Mouse (Mus musculus): ENCODE data around the gene Tnfrsf13b. TPM values are rescaled to one million over a fixed set of nuclear protein-coding genes. Genes with fewer than 3 reads are reported as not detected.

The Tnfrsf13b gene
- total and polyA plus RNA-seq, 2 experiments from 2014 or later, result 1.4 to 4.2 TPM

DNA sequence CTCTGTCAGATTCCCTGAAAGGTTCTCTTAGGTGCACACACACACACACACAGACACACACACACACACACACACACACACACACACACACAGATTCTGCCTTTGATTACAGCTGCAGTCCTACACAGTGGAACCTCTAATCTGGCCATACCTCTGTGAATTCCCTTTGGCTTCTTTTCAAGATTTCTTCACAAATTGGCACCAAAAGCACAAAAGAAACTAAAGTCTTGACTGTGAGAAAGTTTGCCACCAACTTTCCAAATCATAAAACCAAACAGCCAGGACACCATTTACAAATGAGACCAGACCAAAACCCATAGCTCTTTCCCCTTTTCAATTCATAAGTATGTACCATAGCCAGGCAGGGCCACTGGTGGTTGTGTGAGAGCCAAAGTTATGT is 71.4 kb downstream of the Tnfrsf13b start:
- Histone ChIP-seq H3K27me3 (ENCODE audit: insufficient read depth, low read length) (no peaks in the 10 kb centered on the region), H3K9ac (no peak overlapping the region), H3K4me3 (ENCODE audit: low read depth, low read length) (no peak overlapping the region), H3K27ac (ENCODE audit: low read depth, low read length) (no peak overlapping the region), H3K4me2 (ENCODE audit: low read depth) (no peak overlapping the region), H3K4me1 (ENCODE audit: insufficient read depth) (no peaks in the 10 kb centered on the region), H3K9me3 (ENCODE audit: low read length) (no peaks in the 10 kb centered on the region), H3K36me3 (ENCODE audit: insufficient read depth) (no peaks in the 10 kb centered on the region)
- DNase-seq (no peak), ATAC-seq (no peak)
- no peak for TF ChIP-seq CTCF (IDR thresholded peaks at IDR 0.05; ENCODE audit: low read depth)

Other genes starting within 250 kb of the Tnfrsf13b start
- 45.1 and 48.7 TPM in 2 replicates for gene Tmem11, start 247.5 kb upstream of the Tnfrsf13b start, total RNA-seq (2014; rRNA removed)
- gene Tmem11, start 247.5 kb upstream of the Tnfrsf13b start, polyA plus RNA-seq (2015; fragmentation: Nextera tagmentation; extraction: Ambion mirVana), result 57.2 and 58.5 TPM in 2 replicates
- 19.2 and 29.7 TPM in 2 replicates for gene Natd1, start 212.0 kb upstream of the Tnfrsf13b start, total RNA-seq (2014; rRNA removed)
- gene Natd1, start 212.0 kb upstream of the Tnfrsf13b start, polyA plus RNA-seq (2015; fragmentation: Nextera tagmentation; extraction: Ambion mirVana), result 17.2 and 18.1 TPM in 2 replicates
- gene Map2k3, start 194.7 kb upstream of the Tnfrsf13b start, total RNA-seq (2014; rRNA removed), result 10.6 and 14.8 TPM in 2 replicates
- gene Map2k3, start 194.7 kb upstream of the Tnfrsf13b start, polyA plus RNA-seq (2015; fragmentation: Nextera tagmentation; extraction: Ambion mirVana), result 17.6 and 20.5 TPM in 2 replicates
- 7.3 and 8.8 TPM in 2 replicates for gene Kcnj12, start 104.2 kb upstream of the Tnfrsf13b start, total RNA-seq (2014; rRNA removed)
- gene Kcnj12, start 104.2 kb upstream of the Tnfrsf13b start, polyA plus RNA-seq (2015; fragmentation: Nextera tagmentation; extraction: Ambion mirVana), result 1.7 and 3.1 TPM in 2 replicates
- 545 and 656 TPM in 2 replicates for gene Usp22, start 48.3 kb downstream of the Tnfrsf13b start, total RNA-seq (2014; rRNA removed)
- gene Usp22, start 48.3 kb downstream of the Tnfrsf13b start, polyA plus RNA-seq (2015; fragmentation: Nextera tagmentation; extraction: Ambion mirVana), result 345 and 405 TPM in 2 replicates
- gene Aldh3a1, start 80.8 kb downstream of the Tnfrsf13b start, total RNA-seq (2014; rRNA removed), result 0.62 TPM in 1 of 2 replicates, not detected in the other
- gene Aldh3a1, start 80.8 kb downstream of the Tnfrsf13b start, polyA plus RNA-seq (2015; fragmentation: Nextera tagmentation; extraction: Ambion mirVana), result 0.89 and 1.2 TPM in 2 replicates
- 32.5 and 50.2 TPM in 2 replicates for gene Aldh3a2, start 140.7 kb downstream of the Tnfrsf13b start, total RNA-seq (2014; rRNA removed)
- 25.9 and 34.0 TPM in 2 replicates for gene Aldh3a2, start 140.7 kb downstream of the Tnfrsf13b start, polyA plus RNA-seq (2015; fragmentation: Nextera tagmentation; extraction: Ambion mirVana)
- gene Slc47a2, start 216.1 kb downstream of the Tnfrsf13b start, total RNA-seq (2014; rRNA removed), result 0.08 TPM in 1 of 2 replicates, not detected in the other
- not detected in 2 replicates for gene Slc47a2, start 216.1 kb downstream of the Tnfrsf13b start, polyA plus RNA-seq (2015; fragmentation: Nextera tagmentation; extraction: Ambion mirVana)

Measured in forebrain, postnatal 0 days (tissue).